Mouse (Mus musculus): ENCODE results near the gene Col26a1. TPM values are rescaled to one million over a fixed set of nuclear protein-coding genes. Genes with fewer than 3 reads are reported as not detected.

Col26a1 gene
- polyA plus RNA-seq, 1 experiment, result 5.6 TPM

- Histone ChIP-seq H3K4me1 (ENCODE audit: control insufficient read depth, insufficient read depth, low read length) (no peaks in the 10 kb centered on the region; the same call in 1 of the 2 replicates), H3K4me3 (ENCODE audit: insufficient read depth, low read depth, low read length) (peak overlapping the region; percentile 76), H3K27ac (ENCODE audit: insufficient read depth, low read depth, low read length) (peak overlapping the region; percentile 28; the same call in 1 of the 2 replicates), H3K27me3 (replicated peaks; ENCODE audit: control insufficient read depth, insufficient read depth, low read length) (no peaks in the 10 kb centered on the region), H3K36me3 (ENCODE audit: control insufficient read depth, insufficient read depth, low read length) (no peaks in the 10 kb centered on the region)
- 3% methylated on average over 38 of the region's 38 CpGs for WGBS
- TF ChIP-seq CTCF (conservative IDR thresholded peaks at IDR 0.05; ENCODE audit: insufficient read depth, insufficient read length, low read depth, low read length) (no peak), POLR2A (IDR thresholded peaks at IDR 0.05; ENCODE audit: low read depth, low read length) (no peak)
- DNase-seq, result peak; percentile 89
Observed at GRCm38 (mm10) chr5:136918655-136919472, 35.9 kb upstream of the Col26a1 start.

- no peaks in the 10 kb centered on the region for H3K27me3 ChIP-seq (replicated peaks; ENCODE audit: control insufficient read depth, insufficient read depth, low read length)
- H3K4me1 ChIP-seq (ENCODE audit: control insufficient read depth, insufficient read depth, low read length), result no peaks in the 10 kb centered on the region; the same call in 1 of the 2 replicates
- H3K27ac ChIP-seq (ENCODE audit: insufficient read depth, low read depth, low read length), result no peak overlapping the region
- 99% methylated on average over 8 of the region's 8 CpGs for WGBS
- H3K36me3 ChIP-seq (ENCODE audit: control insufficient read depth, insufficient read depth, low read length), result no peaks in the 10 kb centered on the region
- H3K4me3 ChIP-seq (ENCODE audit: insufficient read depth, low read depth, low read length), result no peak overlapping the region
- no peak for DNase-seq
- TF ChIP-seq CTCF (conservative IDR thresholded peaks at IDR 0.05; ENCODE audit: insufficient read depth, insufficient read length, low read depth, low read length) (no peak), POLR2A (IDR thresholded peaks at IDR 0.05; ENCODE audit: low read depth, low read length) (no peak)
Observed at GRCm38 (mm10) chr5:136917613-136918242, 34.7 kb upstream of the Col26a1 start.

GRCm38 (mm10) chr5:136914183-136914582 lies 31.2 kb upstream of the Col26a1 start:
- TF ChIP-seq POLR2A (IDR thresholded peaks at IDR 0.05; ENCODE audit: low read depth, low read length) (no peak), CTCF (conservative IDR thresholded peaks at IDR 0.05; ENCODE audit: insufficient read depth, insufficient read length, low read depth, low read length) (no peak)
- Histone ChIP-seq H3K27me3 (replicated peaks; ENCODE audit: control insufficient read depth, insufficient read depth, low read length) (no peaks in the 10 kb centered on the region), H3K27ac (ENCODE audit: insufficient read depth, low read depth, low read length) (no peak overlapping the region), H3K36me3 (ENCODE audit: control insufficient read depth, insufficient read depth, low read length) (no peaks in the 10 kb centered on the region), H3K4me3 (ENCODE audit: insufficient read depth, low read depth, low read length) (no peak overlapping the region), H3K4me1 (ENCODE audit: control insufficient read depth, insufficient read depth, low read length) (peaks cover under 1% of the 10 kb centered on the region; the same call in 1 of the 2 replicates)
- 85% methylated on average over 3 of the region's 3 CpGs for WGBS
- no peak for DNase-seq

- Histone ChIP-seq H3K27me3 (replicated peaks; ENCODE audit: control insufficient read depth, insufficient read depth, low read length) (no peaks in the 10 kb centered on the region), H3K36me3 (ENCODE audit: control insufficient read depth, insufficient read depth, low read length) (no peaks in the 10 kb centered on the region), H3K4me3 (ENCODE audit: insufficient read depth, low read depth, low read length) (peak within 1 kb of the TSS; percentile 96), H3K4me1 (ENCODE audit: control insufficient read depth, insufficient read depth, low read length) (peaks cover 8% of the 10 kb centered on the region; the same call in 1 of the 2 replicates), H3K27ac (ENCODE audit: insufficient read depth, low read depth, low read length) (no peak within 1 kb of the TSS)
- peak; percentile 96 for DNase-seq
- TF ChIP-seq CTCF (conservative IDR thresholded peaks at IDR 0.05; ENCODE audit: insufficient read depth, insufficient read length, low read depth, low read length) (no peak), POLR2A (IDR thresholded peaks at IDR 0.05; ENCODE audit: low read depth, low read length) (no peak)
- WGBS, result 6% methylated on average over 32 of the region's 32 CpGs
Observed at GRCm38 (mm10) chr5:136907991-136908857, 25.2 kb upstream of the Col26a1 start, which contains the start of gene Ift22. Gene Ift22, plus strand, starts transcription at chr5:136908150.

GRCm38 (mm10) chr5:136907587-136907986 lies 24.6 kb upstream of the Col26a1 start:
- H3K27me3 ChIP-seq (replicated peaks; ENCODE audit: control insufficient read depth, insufficient read depth, low read length), result no peaks in the 10 kb centered on the region
- no peaks in the 10 kb centered on the region for H3K36me3 ChIP-seq (ENCODE audit: control insufficient read depth, insufficient read depth, low read length)
- peaks cover 8% of the 10 kb centered on the region; the same call in 1 of the 2 replicates for H3K4me1 ChIP-seq (ENCODE audit: control insufficient read depth, insufficient read depth, low read length)
- WGBS, result 40% methylated on average over 9 of the region's 9 CpGs
- H3K27ac ChIP-seq (ENCODE audit: insufficient read depth, low read depth, low read length), result no peak overlapping the region
- no peak for DNase-seq
- TF ChIP-seq POLR2A (IDR thresholded peaks at IDR 0.05; ENCODE audit: low read depth, low read length) (no peak), CTCF (conservative IDR thresholded peaks at IDR 0.05; ENCODE audit: insufficient read depth, insufficient read length, low read depth, low read length) (no peak)
- peak overlapping the region; percentile 29; the same call in 1 of the 2 replicates for H3K4me3 ChIP-seq (ENCODE audit: insufficient read depth, low read depth, low read length)

- WGBS, result 53% methylated on average over 7 of the region's 7 CpGs
- TF ChIP-seq POLR2A (IDR thresholded peaks at IDR 0.05; ENCODE audit: low read depth, low read length) (no peak), CTCF (conservative IDR thresholded peaks at IDR 0.05; ENCODE audit: insufficient read depth, insufficient read length, low read depth, low read length) (peak; percentile 52)
- Histone ChIP-seq H3K4me3 (ENCODE audit: insufficient read depth, low read depth, low read length) (no peak overlapping the region), H3K36me3 (ENCODE audit: control insufficient read depth, insufficient read depth, low read length) (no peaks in the 10 kb centered on the region), H3K27me3 (replicated peaks; ENCODE audit: control insufficient read depth, insufficient read depth, low read length) (no peaks in the 10 kb centered on the region), H3K4me1 (ENCODE audit: control insufficient read depth, insufficient read depth, low read length) (peaks cover 8% of the 10 kb centered on the region; the same call in 1 of the 2 replicates), H3K27ac (ENCODE audit: insufficient read depth, low read depth, low read length) (no peak overlapping the region)
- peak; percentile 22 for DNase-seq
Observed at GRCm38 (mm10) chr5:136905630-136906029, 22.6 kb upstream of the Col26a1 start.
